Mouse (Mus musculus) liver, embryonic 14.5 days (tissue): Measurements from ENCODE around the gene Mcm7. TPM values are rescaled to one million over a fixed set of nuclear protein-coding genes. Genes with fewer than 3 reads are reported as not detected.

Experiments used
- ATAC-seq: fragments of 200-750 bp; cut with Nextera tagmentation; 2 replicates; pipeline ENCODE4 v1.8.0; 2017; ENCODE audit warnings: moderate number of reproducible peaks, mild to moderate bottlenecking, moderate library complexity; ENCODE audit not compliant: insufficient read depth
- DNase-seq, 3 experiments: peaks; one replicate each; pipeline ENCODE4 v3.0.0-alpha.2; 2012 to 2013; ENCODE audit warnings: low read depth in 3 of 3, low spot score in 3 of 3
- H3K27ac ChIP-seq: fragments of 300-500 bp; sonication (generic); 2 replicates; pipeline ENCODE4 v1.5.1; 2014; ENCODE audit warnings: moderate library complexity, mild to moderate bottlenecking, control low read depth, inconsistent platforms
- H3K27me3 ChIP-seq: fragments of 300-500 bp; sonication (generic); 2 replicates; pipeline ENCODE4 v1.6.1; 2014; ENCODE audit warnings: mild to moderate bottlenecking, low read length, moderate library complexity; ENCODE audit not compliant: control insufficient read depth, insufficient read depth
- H3K36me3 ChIP-seq: fragments of 300-500 bp; sonication (generic); replicated peaks from 2 replicates; pipeline ENCODE4 v1.6.1; 2014; ENCODE audit warnings: low read depth; ENCODE audit not compliant: control insufficient read depth, insufficient read depth
- H3K4me1 ChIP-seq, 2 experiments: fragments of 200-500 bp in 1 of 2; fragments of 300-500 bp in 1 of 2; sonication (generic) in 1 of 2; replicated peaks; 2 replicates each; pipeline ENCODE4 v1.6.1; 2012 to 2014; ENCODE audit warnings: antibody characterized with exemption in 1 of 2, inconsistent platforms in 1 of 2, low read length in 1 of 2; ENCODE audit not compliant: control insufficient read depth in 2 of 2, insufficient read depth in 2 of 2
- H3K4me2 ChIP-seq: fragments of 300-500 bp; sonication (generic); 2 replicates; pipeline ENCODE4 v1.6.1; 2014; ENCODE audit warnings: low read depth, mild to moderate bottlenecking, control low read depth, moderate library complexity
- H3K4me3 ChIP-seq, 2 experiments: fragments of 200-500 bp in 1 of 2; fragments of 300-500 bp in 1 of 2; sonication (generic) in 1 of 2; 2 replicates each; pipeline ENCODE4 v1.5.1; 2012 to 2014; ENCODE audit warnings: low read depth in 2 of 2, low read length in 2 of 2, mild to moderate bottlenecking in 2 of 2, control low read depth in 1 of 2, inconsistent platforms in 1 of 2, moderate library complexity in 1 of 2; ENCODE audit not compliant: insufficient read depth in 1 of 2
- H3K9ac ChIP-seq: fragments of 300-500 bp; sonication (generic); replicated peaks from 2 replicates; pipeline ENCODE4 v1.6.1; 2014; ENCODE audit warnings: mild to moderate bottlenecking, control low read depth, moderate library complexity
- H3K9me3 ChIP-seq: fragments of 300-500 bp; sonication (generic); 2 replicates; pipeline ENCODE4 v1.6.1; 2016; ENCODE audit warnings: low read length, mixed read lengths; ENCODE audit not compliant: control insufficient read depth
- CTCF ChIP-seq: IDR thresholded peaks from 2 replicates; pipeline ENCODE4 v1.5.1; 2016; ENCODE audit warnings: antibody characterized with exemption, low read depth, control low read depth
- EP300 ChIP-seq: IDR thresholded peaks from 2 replicates; pipeline ENCODE4 v1.6.1; 2016; ENCODE audit warnings: antibody characterized with exemption, low read depth
- WGBS: fragments of 180-500 bp; shearing (Covaris S2); extraction: QIAGEN DNeasy Blood & Tissue Kit; methylation state at CpG from one replicate; pipeline ENCODE4 v1.1.7; 2014; ENCODE audit not compliant: insufficient replicate concordance; 5-methylcytosine and 5-hydroxymethylcytosine counted together
- microRNA counts: library from miRNA; unstranded; fragments of <30 nt; microRNA quantifications from one replicate; lab custom pipeline; 2016
- microRNA-seq: library from miRNA; unstranded; fragments of <30 nt; microRNA quantifications from one replicate; pipeline ENCODE4, GENCODE M21; 2016
- polyA plus RNA-seq, 2 experiments: library from polyadenylated mRNA; depleted of rRNA in 1 of 2; stranded (reverse) in 1 of 2; unstranded in 1 of 2; fragments of >200 nt; fragmentation: Nextera tagmentation in 1 of 2; extraction: Ambion mirVana in 1 of 2; gene quantifications; 2 replicates each; pipeline versions ENCODE4 v1.2.1 to v1.2.3; 2012 to 2014

Gene Mcm7
- polyA plus RNA-seq, 2 experiments = 116 to 182 TPM

- ATAC-seq (peak; percentile 97), DNase-seq (peak; percentile 80 to 83 (median 80))
- Histone ChIP-seq H3K9ac (peak within 1 kb of the TSS; percentile 85), H3K4me2 (peak within 1 kb of the TSS; percentile 88), H3K36me3 (no peaks in the 10 kb centered on the region; the same call in 1 of the 2 replicates), H3K27me3 (no peaks in the 10 kb centered on the region), H3K4me3 (peak within 1 kb of the TSS; percentile 85 to 98), H3K27ac (peak within 1 kb of the TSS; percentile 86), H3K4me1 (peaks cover 14 to 21% of the 10 kb centered on the region in 2 experiments), H3K9me3 (no peaks in the 10 kb centered on the region)
- TF ChIP-seq EP300 = no peak
- TF ChIP-seq CTCF = peak; percentile 43; the same call in 1 of the 2 replicates
- 7% methylated on average over 38 of the region's 38 CpGs for WGBS
Observed at GRCm38 (mm10) chr5:138116255-138117198, 55.7 kb downstream of the Mcm7 start, which contains the start of gene Zscan21. Zscan21 (plus strand) TSS chr5:138116903.

MicroRNAs encoded within 50 kb of the gene (microRNA counts, 519-probe panel; counts per million panel counts)
- 7,997 counts per million, percentile 81 among the panel's probes with 10 or more counts for microRNA mmu-miR-106b (lab: Ali Mortazavi, UCI)
- microRNA mmu-miR-25 (lab: Ali Mortazavi, UCI) = 8,710 counts per million, percentile 91 among the panel's probes with 10 or more counts
- 8,038 counts per million, percentile 83 among the panel's probes with 10 or more counts for microRNA mmu-miR-93 (lab: Ali Mortazavi, UCI)

Small RNA genes lying within 50 kb of the gene (microRNA-seq; reads per million reads assigned to microRNA genes)
- 13,688 reads per million, percentile 94 among the genes with 10 or more reads in this experiment for gene Mir106b
- gene Mir25 = 2,342 reads per million, percentile 81 among the genes with 10 or more reads in this experiment
- 18,123 reads per million, percentile 95 among the genes with 10 or more reads in this experiment for gene Mir93

Other genes with a start within 250 kb of the Mcm7 start
- 0.01 TPM in 1 of 2 replicates, not detected in the other for gene Gjc3, start 209.3 kb downstream of the Mcm7 start, polyA plus RNA-seq (2012; rRNA removed)
- not detected in 2 replicates for gene Gjc3, start 209.3 kb downstream of the Mcm7 start, polyA plus RNA-seq (2014; fragmentation: Nextera tagmentation; extraction: Ambion mirVana)
- gene Azgp1, start 190.9 kb downstream of the Mcm7 start, polyA plus RNA-seq (2012; rRNA removed) = 2.7 TPM in 2 replicates
- 3.3 and 4.7 TPM in 2 replicates for gene Azgp1, start 190.9 kb downstream of the Mcm7 start, polyA plus RNA-seq (2014; fragmentation: Nextera tagmentation; extraction: Ambion mirVana)
- gene Smok3a, start 151.2 kb downstream of the Mcm7 start, polyA plus RNA-seq (2012; rRNA removed) = not detected in 2 replicates
- gene Smok3a, start 151.2 kb downstream of the Mcm7 start, polyA plus RNA-seq (2014; fragmentation: Nextera tagmentation; extraction: Ambion mirVana) = not detected in 2 replicates
- gene Smok3b, start 151.0 kb downstream of the Mcm7 start, polyA plus RNA-seq (2012; rRNA removed) = not detected in 2 replicates
- not detected in 2 replicates for gene Smok3b, start 151.0 kb downstream of the Mcm7 start, polyA plus RNA-seq (2014; fragmentation: Nextera tagmentation; extraction: Ambion mirVana)
- not detected in 2 replicates for gene Smok3c, start 119.2 kb downstream of the Mcm7 start, polyA plus RNA-seq (2012; rRNA removed)
- gene Smok3c, start 119.2 kb downstream of the Mcm7 start, polyA plus RNA-seq (2014; fragmentation: Nextera tagmentation; extraction: Ambion mirVana) = not detected in 2 replicates
- 1.5 and 2.2 TPM in 2 replicates for gene Zkscan1, start 87.3 kb downstream of the Mcm7 start, polyA plus RNA-seq (2012; rRNA removed)
- gene Zkscan1, start 87.3 kb downstream of the Mcm7 start, polyA plus RNA-seq (2014; fragmentation: Nextera tagmentation; extraction: Ambion mirVana) = 4.7 and 4.9 TPM in 2 replicates
- gene Zscan21, start 55.5 kb downstream of the Mcm7 start, polyA plus RNA-seq (2012; rRNA removed) = 5.3 and 7.7 TPM in 2 replicates
- 13.3 and 13.9 TPM in 2 replicates for gene Zscan21, start 55.5 kb downstream of the Mcm7 start, polyA plus RNA-seq (2014; fragmentation: Nextera tagmentation; extraction: Ambion mirVana)
- 0.81 and 1.4 TPM in 2 replicates for gene Zfp113, start 16.7 kb downstream of the Mcm7 start, polyA plus RNA-seq (2012; rRNA removed)
- gene Zfp113, start 16.7 kb downstream of the Mcm7 start, polyA plus RNA-seq (2014; fragmentation: Nextera tagmentation; extraction: Ambion mirVana) = 2.6 and 2.7 TPM in 2 replicates
- gene Cops6, start 11.4 kb downstream of the Mcm7 start, polyA plus RNA-seq (2012; rRNA removed) = 57.7 and 62.4 TPM in 2 replicates
- gene Cops6, start 11.4 kb downstream of the Mcm7 start, polyA plus RNA-seq (2014; fragmentation: Nextera tagmentation; extraction: Ambion mirVana) = 123 and 128 TPM in 2 replicates
- 10.3 and 10.8 TPM in 2 replicates for gene Ap4m1, start 420 bp downstream of the Mcm7 start, polyA plus RNA-seq (2012; rRNA removed)
- gene Ap4m1, start 420 bp downstream of the Mcm7 start, polyA plus RNA-seq (2014; fragmentation: Nextera tagmentation; extraction: Ambion mirVana) = 3.9 and 4.6 TPM in 2 replicates
- gene Taf6, start 15.0 kb upstream of the Mcm7 start, polyA plus RNA-seq (2012; rRNA removed) = 32.8 and 34.7 TPM in 2 replicates
- gene Taf6, start 15.0 kb upstream of the Mcm7 start, polyA plus RNA-seq (2014; fragmentation: Nextera tagmentation; extraction: Ambion mirVana) = 33.2 and 37.9 TPM in 2 replicates
- gene Cnpy4, start 15.1 kb upstream of the Mcm7 start, polyA plus RNA-seq (2012; rRNA removed) = 6.3 and 9.5 TPM in 2 replicates
- 12.6 and 12.8 TPM in 2 replicates for gene Cnpy4, start 15.1 kb upstream of the Mcm7 start, polyA plus RNA-seq (2014; fragmentation: Nextera tagmentation; extraction: Ambion mirVana)
- gene Mblac1, start 21.9 kb upstream of the Mcm7 start, polyA plus RNA-seq (2012; rRNA removed) = 1.8 and 2.2 TPM in 2 replicates
- 2.2 and 2.9 TPM in 2 replicates for gene Mblac1, start 21.9 kb upstream of the Mcm7 start, polyA plus RNA-seq (2014; fragmentation: Nextera tagmentation; extraction: Ambion mirVana)
- 0.09 and 0.10 TPM in 2 replicates for gene Nxpe5, start 53.5 kb upstream of the Mcm7 start, polyA plus RNA-seq (2012; rRNA removed)
- gene Nxpe5, start 53.5 kb upstream of the Mcm7 start, polyA plus RNA-seq (2014; fragmentation: Nextera tagmentation; extraction: Ambion mirVana) = 0.09 and 0.23 TPM in 2 replicates
- gene Lamtor4, start 83.1 kb upstream of the Mcm7 start, polyA plus RNA-seq (2012; rRNA removed) = 26.2 and 36.3 TPM in 2 replicates
- gene Lamtor4, start 83.1 kb upstream of the Mcm7 start, polyA plus RNA-seq (2014; fragmentation: Nextera tagmentation; extraction: Ambion mirVana) = 35.5 and 35.6 TPM in 2 replicates
- 22.4 and 27.6 TPM in 2 replicates for gene BC037034, start 91.6 kb upstream of the Mcm7 start, polyA plus RNA-seq (2012; rRNA removed)
- 1.9 and 2.5 TPM in 2 replicates for gene BC037034, start 91.6 kb upstream of the Mcm7 start, polyA plus RNA-seq (2014; fragmentation: Nextera tagmentation; extraction: Ambion mirVana)
- 0.01 TPM in 1 of 2 replicates, not detected in the other for gene Gal3st4, start 100.4 kb upstream of the Mcm7 start, polyA plus RNA-seq (2012; rRNA removed)
- 0.14 and 0.18 TPM in 2 replicates for gene Gal3st4, start 100.4 kb upstream of the Mcm7 start, polyA plus RNA-seq (2014; fragmentation: Nextera tagmentation; extraction: Ambion mirVana)
- not detected in 2 replicates for gene Gm43720, start 107.5 kb upstream of the Mcm7 start, polyA plus RNA-seq (2012; rRNA removed)
- 0.01 and 0.04 TPM in 2 replicates for gene Gm43720, start 107.5 kb upstream of the Mcm7 start, polyA plus RNA-seq (2014; fragmentation: Nextera tagmentation; extraction: Ambion mirVana)
- 1.7 and 2.5 TPM in 2 replicates for gene Gpc2, start 107.6 kb upstream of the Mcm7 start, polyA plus RNA-seq (2012; rRNA removed)
- gene Gpc2, start 107.6 kb upstream of the Mcm7 start, polyA plus RNA-seq (2014; fragmentation: Nextera tagmentation; extraction: Ambion mirVana) = not detected in 2 replicates
- gene Stag3, start 107.8 kb upstream of the Mcm7 start, polyA plus RNA-seq (2012; rRNA removed) = 2.7 and 3.1 TPM in 2 replicates
- gene Stag3, start 107.8 kb upstream of the Mcm7 start, polyA plus RNA-seq (2014; fragmentation: Nextera tagmentation; extraction: Ambion mirVana) = 1.8 and 1.9 TPM in 2 replicates
- 0.33 and 0.49 TPM in 2 replicates for gene Pvrig, start 169.5 kb upstream of the Mcm7 start, polyA plus RNA-seq (2012; rRNA removed)
- gene Pvrig, start 169.5 kb upstream of the Mcm7 start, polyA plus RNA-seq (2014; fragmentation: Nextera tagmentation; extraction: Ambion mirVana) = 0.34 and 0.36 TPM in 2 replicates